Mouse (Mus musculus) kidney, embryonic 16.5 days (tissue): ENCODE measurements around the gene 4930402F06Rik. TPM values are rescaled to one million over a fixed set of nuclear protein-coding genes. Genes with fewer than 3 reads are reported as not detected.

Source experiments
- ATAC-seq: fragments of 200-750 bp; cut with Nextera tagmentation; 2 replicates; pipeline ENCODE4 v1.8.0; 2017; ENCODE audit warnings: moderate TSS enrichment; ENCODE audit not compliant: low FRiP score, low TSS enrichment
- H3K27ac ChIP-seq: fragments of 300-500 bp; sonication (generic); 2 replicates; pipeline ENCODE4 v1.5.1; 2014; ENCODE audit warnings: low read length
- H3K27me3 ChIP-seq: fragments of 300-500 bp; sonication (generic); 2 replicates; pipeline ENCODE4 v1.6.1; 2014; ENCODE audit warnings: low read length, control low read depth, mixed read lengths; ENCODE audit not compliant: insufficient read depth
- H3K36me3 ChIP-seq: fragments of 300-500 bp; sonication (generic); 2 replicates; pipeline ENCODE4 v1.6.1; 2014; ENCODE audit warnings: low read length, control low read depth, mixed read lengths; ENCODE audit not compliant: insufficient read depth
- H3K4me1 ChIP-seq: fragments of 300-500 bp; sonication (generic); 2 replicates; pipeline ENCODE4 v1.6.1; 2014; ENCODE audit warnings: low read length, control low read depth, mixed read lengths; ENCODE audit not compliant: insufficient read depth
- H3K4me2 ChIP-seq: fragments of 300-500 bp; sonication (generic); replicated peaks from 2 replicates; pipeline ENCODE4 v1.6.1; 2014; ENCODE audit warnings: low read depth, low read length
- H3K4me3 ChIP-seq: fragments of 300-500 bp; sonication (generic); 2 replicates; pipeline ENCODE4 v1.5.1; 2014; ENCODE audit warnings: mild to moderate bottlenecking, low read length
- H3K9ac ChIP-seq: fragments of 300-500 bp; sonication (generic); replicated peaks from 2 replicates; pipeline ENCODE4 v1.6.1; 2014; ENCODE audit warnings: low read length
- H3K9me3 ChIP-seq: fragments of 300-500 bp; sonication (generic); 2 replicates; pipeline ENCODE4 v1.6.1; 2016; ENCODE audit warnings: low read length, control low read depth
- WGBS: fragments of 180-500 bp; shearing (Covaris S2); extraction: QIAGEN DNeasy Blood & Tissue Kit; methylation state at CpG from one replicate; pipeline ENCODE4 v1.1.7; 2014; 5-methylcytosine and 5-hydroxymethylcytosine counted together
- polyA plus RNA-seq: library from polyadenylated mRNA; unstranded; fragments of >200 nt; fragmentation: Nextera tagmentation; extraction: Ambion mirVana; gene quantifications from 2 replicates; pipeline ENCODE4 v1.2.1, GENCODE M21; 2015

4930402F06Rik gene
- polyA plus RNA-seq, 1 experiment from 2014 or later, result not detected

DNA sequence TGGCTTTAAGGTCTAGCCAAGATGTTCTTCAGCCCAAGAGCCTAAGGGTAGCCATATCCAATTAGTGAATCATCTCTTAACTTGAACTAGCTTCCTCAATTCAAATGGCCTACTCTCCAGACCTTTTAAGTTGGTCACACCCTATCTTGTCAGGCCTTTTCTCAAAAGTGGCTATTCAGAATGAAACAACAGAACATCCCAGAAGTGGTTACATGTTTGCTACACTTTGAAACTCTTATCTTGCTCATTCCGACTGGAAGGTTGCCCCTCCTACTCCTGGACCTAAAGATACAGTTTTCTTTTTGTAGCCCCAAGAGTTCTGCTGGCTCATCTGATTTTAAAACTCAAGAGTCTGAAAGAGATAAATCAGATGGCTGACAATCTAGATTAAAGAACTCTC, 23.7 kb upstream of the 4930402F06Rik start:
- Histone ChIP-seq H3K36me3 (peaks cover 28% of the 10 kb centered on the region), H3K9me3 (no peaks in the 10 kb centered on the region; the same call in 1 of the 2 replicates), H3K27me3 (no peaks in the 10 kb centered on the region), H3K4me3 (no peak overlapping the region), H3K4me2 (no peak overlapping the region), H3K4me1 (peaks cover 8% of the 10 kb centered on the region), H3K9ac (no peak overlapping the region), H3K27ac (no peak overlapping the region)
- no peak for ATAC-seq
- WGBS, result 69% methylated on average over 1 of the region's 1 CpGs

DNA sequence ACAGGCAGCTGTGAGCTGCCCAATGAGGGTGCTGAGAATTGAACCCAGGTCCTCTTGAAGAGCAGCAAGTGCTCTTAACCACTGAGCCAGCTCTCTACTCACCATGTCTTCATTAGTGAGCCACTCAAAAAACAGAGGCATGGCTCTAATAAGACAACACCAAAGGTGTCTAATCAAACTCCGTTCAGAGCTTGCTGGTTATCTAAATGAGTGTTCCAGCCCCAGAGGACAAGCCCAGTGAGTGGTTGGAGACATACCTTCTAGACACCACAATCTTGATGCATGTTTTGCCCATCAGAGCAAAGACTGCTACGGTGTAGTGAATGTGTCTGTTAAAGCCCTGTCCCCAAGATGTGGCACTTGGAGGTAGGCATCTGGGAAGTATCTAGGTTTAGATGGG, 22.7 kb upstream of the 4930402F06Rik start:
- Histone ChIP-seq H3K4me2 (no peak overlapping the region), H3K9me3 (no peaks in the 10 kb centered on the region; the same call in 1 of the 2 replicates), H3K36me3 (peaks cover 28% of the 10 kb centered on the region), H3K27ac (no peak overlapping the region), H3K9ac (no peak overlapping the region), H3K4me1 (peaks cover 8% of the 10 kb centered on the region), H3K27me3 (no peaks in the 10 kb centered on the region), H3K4me3 (no peak overlapping the region)
- ATAC-seq, result no peak
- 94% methylated on average over 2 of the region's 2 CpGs for WGBS

DNA sequence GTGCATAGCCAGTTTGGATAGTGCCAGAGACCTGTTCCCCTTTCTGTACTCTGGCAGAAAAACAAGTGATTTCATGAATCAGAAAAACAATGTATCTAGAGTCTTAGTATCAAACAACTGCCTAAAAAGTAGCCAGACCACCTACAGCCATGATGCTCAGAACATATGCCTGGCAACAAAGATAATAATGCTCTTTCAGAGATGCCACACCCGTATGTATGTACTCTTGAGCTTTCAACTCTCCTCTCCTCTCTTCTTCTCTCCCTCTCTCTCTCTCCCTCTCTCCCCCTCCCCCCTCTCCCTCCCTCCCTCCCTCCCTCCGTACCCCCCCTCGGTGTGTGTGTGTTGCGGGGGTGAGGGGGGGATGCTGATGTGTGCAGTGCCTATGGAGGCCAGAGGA, 22.3 kb upstream of the 4930402F06Rik start:
- WGBS, result 95% methylated on average over 3 of the region's 4 CpGs
- H3K4me3 ChIP-seq, result no peak overlapping the region
- no peaks in the 10 kb centered on the region; the same call in 1 of the 2 replicates for H3K9me3 ChIP-seq
- no peak overlapping the region for H3K27ac ChIP-seq
- H3K4me1 ChIP-seq, result peaks cover 8% of the 10 kb centered on the region
- no peak for ATAC-seq
- H3K9ac ChIP-seq, result no peak overlapping the region
- H3K4me2 ChIP-seq, result no peak overlapping the region
- H3K27me3 ChIP-seq, result no peaks in the 10 kb centered on the region
- H3K36me3 ChIP-seq, result peaks cover 28% of the 10 kb centered on the region

DNA sequence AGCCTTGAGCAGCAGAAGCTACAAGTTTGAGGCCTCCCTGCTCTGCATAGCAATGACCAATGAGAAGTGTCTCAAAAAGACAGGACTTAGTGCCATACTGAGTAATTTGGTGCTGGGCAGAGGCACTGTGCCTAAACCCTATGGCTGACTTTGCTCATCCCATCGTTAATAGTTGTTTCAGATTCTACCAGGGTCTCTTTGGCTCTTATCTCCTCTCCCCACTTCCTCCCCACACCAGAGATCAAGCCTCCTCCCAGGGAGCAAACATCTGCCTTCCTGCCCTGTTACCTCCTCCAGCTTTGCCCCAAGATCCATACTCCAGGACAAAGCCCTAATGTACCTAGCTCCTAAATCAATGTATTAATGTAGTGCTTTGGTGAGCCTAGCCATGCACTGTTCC, 20.3 kb upstream of the 4930402F06Rik start:
- H3K27me3 ChIP-seq, result no peaks in the 10 kb centered on the region
- no peak for ATAC-seq
- peaks cover 28% of the 10 kb centered on the region for H3K36me3 ChIP-seq
- 0 out of 2 replicates have a peak, but pooled peaks cover 8% of the 10 kb centered on the region for H3K4me1 ChIP-seq
- H3K9me3 ChIP-seq, result no peaks in the 10 kb centered on the region; the same call in 1 of the 2 replicates
- no peak overlapping the region for H3K4me3 ChIP-seq
- WGBS, result 88% methylated on average over 1 of the region's 1 CpGs
- H3K4me2 ChIP-seq, result no peak overlapping the region
- H3K27ac ChIP-seq, result no peak overlapping the region
- H3K9ac ChIP-seq, result no peak overlapping the region

DNA sequence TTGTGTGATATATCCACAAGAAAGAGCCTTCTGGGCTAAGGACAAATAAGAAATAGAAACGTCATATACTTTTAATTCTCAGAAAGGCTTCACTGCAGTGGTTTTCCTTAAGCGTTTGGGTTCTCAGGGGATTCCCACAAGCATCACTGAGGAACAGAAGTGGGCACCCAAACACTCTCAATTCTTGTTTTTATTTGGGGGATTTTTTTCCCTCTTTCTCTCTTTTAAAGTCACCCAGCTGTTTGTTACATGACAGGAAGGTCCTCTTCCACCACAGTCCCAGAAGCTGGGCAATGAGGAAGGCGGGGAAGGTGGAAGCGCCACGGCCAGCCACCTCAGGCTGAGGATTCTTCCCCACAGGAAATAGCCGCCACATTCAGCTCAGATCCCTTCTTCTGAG, 19.5 kb upstream of the 4930402F06Rik start:
- H3K27ac ChIP-seq, result no peak overlapping the region
- H3K27me3 ChIP-seq, result no peaks in the 10 kb centered on the region
- ATAC-seq, result no peak
- 0 out of 2 replicates have a peak, but pooled peaks cover 7% of the 10 kb centered on the region for H3K4me1 ChIP-seq
- H3K4me3 ChIP-seq, result no peak overlapping the region
- 68% methylated on average over 6 of the region's 6 CpGs for WGBS
- no peak overlapping the region for H3K4me2 ChIP-seq
- peaks cover 21% of the 10 kb centered on the region for H3K36me3 ChIP-seq
- no peak overlapping the region for H3K9ac ChIP-seq
- H3K9me3 ChIP-seq, result no peaks in the 10 kb centered on the region; the same call in 1 of the 2 replicates

DNA sequence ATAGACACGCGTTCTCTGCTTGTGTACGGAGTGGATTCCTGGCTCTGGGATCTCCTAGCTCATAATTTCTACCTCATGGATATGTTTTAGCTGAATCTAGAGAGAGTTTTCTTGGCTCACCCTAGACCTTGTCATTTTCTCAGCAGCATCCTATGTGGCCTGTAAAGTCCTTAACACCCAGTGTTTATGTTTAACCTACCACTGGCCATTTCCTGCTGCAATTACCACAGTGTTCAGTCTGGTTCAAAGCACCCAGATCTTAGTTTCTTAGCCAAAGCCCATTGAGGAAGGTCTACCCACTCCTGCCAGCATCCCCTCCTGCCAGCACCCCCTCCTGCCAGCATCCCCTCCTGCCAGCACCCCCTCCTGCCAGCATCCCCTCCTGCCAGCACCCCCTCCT, 15.8 kb upstream of the 4930402F06Rik start:
- no peak for ATAC-seq
- Histone ChIP-seq H3K27ac (no peak overlapping the region), H3K4me2 (no peak overlapping the region), H3K9ac (no peak overlapping the region), H3K4me3 (no peak overlapping the region), H3K27me3 (no peaks in the 10 kb centered on the region), H3K9me3 (no peaks in the 10 kb centered on the region), H3K4me1 (0 out of 2 replicates have a peak, but pooled peaks cover 7% of the 10 kb centered on the region), H3K36me3 (0 out of 2 replicates have a peak, but pooled peaks cover 3% of the 10 kb centered on the region)
- 90% methylated on average over 3 of the region's 3 CpGs for WGBS

DNA sequence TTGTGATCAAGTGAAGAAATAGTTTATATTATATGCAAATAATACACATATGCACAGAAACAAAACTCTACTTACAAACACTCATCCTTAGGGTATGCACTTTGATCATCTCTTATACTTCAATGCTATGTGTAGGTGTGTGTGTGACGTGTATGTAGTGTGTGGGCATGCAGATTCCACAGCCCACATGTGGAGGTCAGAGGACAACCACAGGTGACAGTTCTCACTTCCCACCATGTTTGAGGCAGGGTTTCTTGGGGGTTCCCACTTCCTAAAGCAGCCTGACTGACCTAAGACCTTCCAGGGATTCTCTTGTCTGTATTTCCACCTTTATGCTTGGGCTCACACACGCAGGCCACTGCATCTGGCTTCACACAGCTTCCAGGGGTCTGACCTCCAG, 15.3 kb upstream of the 4930402F06Rik start:
- no peak overlapping the region for H3K27ac ChIP-seq
- H3K9me3 ChIP-seq, result no peaks in the 10 kb centered on the region
- no peak for ATAC-seq
- H3K4me3 ChIP-seq, result no peak overlapping the region
- no peak overlapping the region for H3K9ac ChIP-seq
- H3K4me1 ChIP-seq, result 0 out of 2 replicates have a peak, but pooled peaks cover 7% of the 10 kb centered on the region
- no peak overlapping the region for H3K4me2 ChIP-seq
- 0 out of 2 replicates have a peak, but pooled peaks cover 3% of the 10 kb centered on the region for H3K36me3 ChIP-seq
- WGBS, result 65% methylated on average over 2 of the region's 2 CpGs
- H3K27me3 ChIP-seq, result no peaks in the 10 kb centered on the region

DNA sequence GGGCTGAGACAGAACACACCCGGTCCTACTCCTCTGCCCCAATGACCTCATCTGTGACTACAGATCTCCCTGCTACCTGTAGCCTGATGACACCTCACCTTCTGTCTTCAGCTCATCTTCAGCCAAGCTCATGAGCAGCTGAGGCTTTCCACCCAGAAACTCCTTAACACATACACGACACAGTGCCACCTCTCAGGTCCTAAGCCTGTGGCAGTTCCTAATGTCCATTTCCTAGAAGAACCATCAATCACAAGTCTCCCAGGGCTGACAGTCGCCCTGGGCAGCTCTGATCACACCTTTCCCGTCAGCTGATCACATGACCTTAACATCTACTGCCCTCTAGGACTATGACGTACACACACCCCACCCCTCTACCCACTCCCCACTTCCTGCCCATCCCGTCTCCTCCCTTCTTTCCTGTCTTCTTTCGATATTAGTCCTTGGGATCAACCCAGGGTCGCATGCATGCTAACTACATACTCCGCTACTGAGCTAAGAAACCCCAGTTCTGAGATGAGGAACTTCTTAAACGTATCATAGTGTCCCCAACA, 14.7 kb upstream of the 4930402F06Rik start:
- no peaks in the 10 kb centered on the region for H3K9me3 ChIP-seq
- no peak overlapping the region for H3K27ac ChIP-seq
- H3K36me3 ChIP-seq, result 0 out of 2 replicates have a peak, but pooled peaks cover 3% of the 10 kb centered on the region
- no peak overlapping the region for H3K9ac ChIP-seq
- ATAC-seq, result no peak
- H3K27me3 ChIP-seq, result no peaks in the 10 kb centered on the region
- no peak overlapping the region for H3K4me3 ChIP-seq
- no peak overlapping the region for H3K4me2 ChIP-seq
- WGBS, result 66% methylated on average over 10 of the region's 10 CpGs
- H3K4me1 ChIP-seq, result 0 out of 2 replicates have a peak, but pooled peaks cover 7% of the 10 kb centered on the region

DNA sequence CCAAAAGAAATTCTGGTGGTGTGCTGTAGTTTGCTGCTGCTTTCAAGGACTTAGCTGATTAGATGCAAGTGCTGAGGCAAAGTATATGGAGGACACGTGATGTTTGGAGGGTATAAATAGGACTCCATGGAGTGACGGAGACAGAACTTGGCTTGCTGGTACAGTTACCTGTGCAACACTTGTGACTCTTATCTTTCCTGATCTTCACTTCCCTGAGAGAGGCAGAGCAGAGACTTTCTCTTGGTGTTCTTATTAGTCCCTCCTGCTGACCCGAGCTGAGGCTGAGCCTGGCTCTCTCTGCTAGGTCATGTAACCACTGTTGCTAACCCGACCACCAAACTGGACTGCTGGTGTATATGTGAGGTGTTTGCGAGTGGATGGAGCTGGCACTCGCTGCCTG, 12.5 kb upstream of the 4930402F06Rik start:
- WGBS, result 90% methylated on average over 6 of the region's 6 CpGs
- 0 out of 2 replicates have a peak, but pooled peaks cover 7% of the 10 kb centered on the region for H3K4me1 ChIP-seq

DNA sequence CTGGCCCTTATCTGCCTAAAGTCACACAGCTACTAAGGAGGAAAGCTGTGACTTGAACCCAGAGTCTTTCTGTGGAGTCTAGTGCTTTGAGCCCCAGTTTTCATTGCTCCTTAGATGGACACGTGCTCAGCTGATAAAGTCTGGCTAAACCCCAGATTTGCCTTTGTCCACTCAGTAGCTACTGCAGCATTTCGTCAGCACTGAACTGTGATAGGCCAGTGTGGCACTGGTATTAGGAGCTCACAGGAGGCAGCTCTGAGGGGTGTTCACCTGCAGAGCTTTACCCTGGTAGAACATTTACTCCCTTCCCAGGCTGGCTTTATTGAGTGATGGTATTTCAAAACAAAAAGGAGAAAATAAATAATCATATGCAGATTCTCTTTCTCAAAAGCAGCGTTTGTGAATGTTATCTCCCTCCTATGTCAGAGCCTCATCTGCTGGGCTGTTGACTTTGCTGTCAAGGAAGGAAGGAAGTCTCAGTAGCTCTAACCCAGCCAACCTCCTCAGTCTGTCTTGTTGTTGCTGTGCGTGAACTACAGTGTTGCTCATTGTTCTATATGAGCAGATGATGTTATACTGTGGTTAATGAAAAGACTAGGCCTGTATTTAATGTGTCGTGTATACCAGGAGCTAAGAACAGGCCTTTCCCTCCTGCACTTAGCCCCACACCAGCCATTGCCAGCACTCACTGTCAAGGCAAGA, 11.6 kb upstream of the 4930402F06Rik start:
- H3K4me3 ChIP-seq, result no peak overlapping the region
- H3K27me3 ChIP-seq, result no peaks in the 10 kb centered on the region
- no peak overlapping the region for H3K4me2 ChIP-seq
- H3K4me1 ChIP-seq, result 0 out of 2 replicates have a peak, but pooled peaks cover 3% of the 10 kb centered on the region
- 74% methylated on average over 5 of the region's 5 CpGs for WGBS
- H3K36me3 ChIP-seq, result 0 out of 2 replicates have a peak, but pooled peaks cover 3% of the 10 kb centered on the region
- no peak overlapping the region for H3K9ac ChIP-seq
- no peak overlapping the region for H3K27ac ChIP-seq
- no peak for ATAC-seq
- no peaks in the 10 kb centered on the region for H3K9me3 ChIP-seq

More for the DNA sequence above, 12.5 kb upstream of the 4930402F06Rik start:
- H3K27ac ChIP-seq, result no peak overlapping the region
- ATAC-seq, result no peak
- no peaks in the 10 kb centered on the region for H3K27me3 ChIP-seq
- no peak overlapping the region for H3K4me3 ChIP-seq
- H3K36me3 ChIP-seq, result 0 out of 2 replicates have a peak, but pooled peaks cover 3% of the 10 kb centered on the region
- no peak overlapping the region for H3K9ac ChIP-seq
- H3K4me2 ChIP-seq, result no peak overlapping the region
- H3K9me3 ChIP-seq, result no peaks in the 10 kb centered on the region
